ENCODE assay signal across 25 mouse cellular contexts in genomic region chr1:25435506-25435905, GRCm38 (mm10).
A peak's percentile ranks its signal among the peaks of the same experiment; 100 is the strongest.
DNase-seq lines count a peak whose midpoint lies in the region; ATAC-seq and TF ChIP-seq lines count a peak whose summit lies in the region.
"Had no signal": no experiment of that assay in that cellular context is flagged by ENCODE, and none has a peak within 500 bp of the region (broad histone marks: within the 10 kb centered on the region; RNA-seq: fewer than 3 reads in every experiment).

No protein-coding gene starts in this region.

- ATAC-seq in embryonic facial prominence, embryonic 14.5 days (ENCODE audit: low read depth): no peak
- no peak for ATAC-seq in kidney, postnatal 0 days (replicated peaks; ENCODE audit: low FRiP score, low read depth)
- ATAC-seq: forebrain, embryonic 15.5 days; hindbrain, embryonic 16.5 days; intestine, embryonic 15.5 days; midbrain, embryonic 16.5 days had no signal

- H3K4me3 ChIP-seq in embryonic facial prominence, embryonic 14.5 days (ENCODE audit: low read depth, low read length): no peak overlapping the region
- no peak overlapping the region for H3K4me3 ChIP-seq in embryonic facial prominence, embryonic 10.5 days
- H3K4me3 ChIP-seq in kidney, postnatal 0 days (replicated peaks; ENCODE audit: low read depth, low read length): no peak overlapping the region
- H3K4me3 ChIP-seq: embryonic facial prominence, embryonic 15.5 days; forebrain, embryonic 15.5 days; hindbrain, embryonic 10.5 days; intestine, embryonic 15.5 days; stomach, embryonic 15.5 days had no signal

- no peak for TF ChIP-seq CTCF in kidney, postnatal 0 days (IDR thresholded peaks at IDR 0.05; ENCODE audit: low read depth)
- no peak for TF ChIP-seq CTCF in brain, embryonic 14.5 days (IDR thresholded peaks at IDR 0.05; ENCODE audit: borderline replicate concordance, extremely low read depth, insufficient read depth, insufficient read length)

- no peaks in the 10 kb centered on the region for H3K4me1 ChIP-seq in embryonic facial prominence, embryonic 14.5 days (ENCODE audit: control insufficient read depth, insufficient read depth, low read length)
- H3K4me1 ChIP-seq in embryonic facial prominence, embryonic 10.5 days: no peaks in the 10 kb centered on the region
- no peaks in the 10 kb centered on the region for H3K4me1 ChIP-seq in kidney, postnatal 0 days (replicated peaks; ENCODE audit: insufficient read depth, low read length)
- H3K4me1 ChIP-seq: embryonic facial prominence, embryonic 15.5 days; forebrain, embryonic 15.5 days; hindbrain, embryonic 10.5 days; intestine, embryonic 15.5 days; stomach, embryonic 15.5 days had no signal

- no peak overlapping the region for H3K27ac ChIP-seq in embryonic facial prominence, embryonic 14.5 days (replicated peaks; ENCODE audit: low read depth, low read length)
- no peak overlapping the region for H3K27ac ChIP-seq in embryonic facial prominence, embryonic 10.5 days (replicated peaks)
- no peak overlapping the region for H3K27ac ChIP-seq in kidney, postnatal 0 days
- H3K27ac ChIP-seq: embryonic facial prominence, embryonic 15.5 days; forebrain, embryonic 15.5 days; hindbrain, embryonic 10.5 days; intestine, embryonic 15.5 days; stomach, embryonic 15.5 days had no signal

- no peaks in the 10 kb centered on the region for H3K36me3 ChIP-seq in embryonic facial prominence, embryonic 14.5 days (ENCODE audit: control insufficient read depth, insufficient read depth, low read length)
- H3K36me3 ChIP-seq in embryonic facial prominence, embryonic 10.5 days (replicated peaks): no peaks in the 10 kb centered on the region
- no peaks in the 10 kb centered on the region for H3K36me3 ChIP-seq in kidney, postnatal 0 days (ENCODE audit: insufficient read depth, low read length)
- H3K36me3 ChIP-seq: embryonic facial prominence, embryonic 15.5 days; forebrain, embryonic 15.5 days; hindbrain, embryonic 10.5 days; intestine, embryonic 15.5 days; stomach, embryonic 15.5 days had no signal

- DNase-seq in embryonic facial prominence, embryonic 14.5 days (ENCODE audit: low spot score): peak; percentile 56
- DNase-seq in embryonic facial prominence, embryonic 10.5 days (ENCODE audit: low spot score): no peak
- peak; percentile 6 for DNase-seq in kidney, postnatal 0 days (ENCODE audit: low spot score)
- no peak for DNase-seq in kidney, adult 18-20 months
- DNase-seq in MN1 (ENCODE audit: low spot score): peak; percentile 40
- peak; percentile 64 for DNase-seq in brain, embryonic 14.5 days (ENCODE audit: low read depth)
- DNase-seq in thymus, postnatal 14 days: no peak
- DNase-seq: adrenal gland, adult 8-10 months; B cell, adult 2 months; cerebellum, adult 2 months; gastrocnemius, postnatal 10 days; heart, postnatal 14 days; kidney, adult 8-10 months; kidney, postnatal 10 days; layer of hippocampus, adult 9-11 months; lung, postnatal 36 days; right cerebral cortex, postnatal 25 days had no signal

- no peak for TF ChIP-seq POLR2A in brain, embryonic 14.5 days (IDR thresholded peaks at IDR 0.05; ENCODE audit: borderline replicate concordance, extremely low read depth, insufficient read depth, insufficient read length, poor library complexity, severe bottlenecking)

- WGBS in embryonic facial prominence, embryonic 14.5 days: 18% methylated on average over 2 of the region's 2 CpGs
- WGBS in embryonic facial prominence, embryonic 10.5 days: 62% methylated on average over 2 of the region's 2 CpGs
- WGBS in kidney, postnatal 0 days: 19% methylated on average over 2 of the region's 2 CpGs

- no peak overlapping the region for H3K4me2 ChIP-seq in embryonic facial prominence, embryonic 14.5 days (ENCODE audit: low read depth, low read length)
- no peak overlapping the region for H3K4me2 ChIP-seq in kidney, postnatal 0 days (ENCODE audit: low read length)
- H3K4me2 ChIP-seq: embryonic facial prominence, embryonic 15.5 days; forebrain, embryonic 15.5 days; intestine, embryonic 15.5 days; liver, embryonic 11.5 days; stomach, embryonic 15.5 days had no signal

- H3K9ac ChIP-seq in embryonic facial prominence, embryonic 14.5 days (ENCODE audit: low read depth, low read length): no peak overlapping the region
- no peak overlapping the region for H3K9ac ChIP-seq in kidney, postnatal 0 days (ENCODE audit: low read depth, low read length)
- H3K9ac ChIP-seq: embryonic facial prominence, embryonic 15.5 days; forebrain, embryonic 15.5 days; intestine, embryonic 15.5 days; stomach, embryonic 15.5 days had no signal

- no peaks in the 10 kb centered on the region for H3K9me3 ChIP-seq in embryonic facial prominence, embryonic 14.5 days (ENCODE audit: control insufficient read depth, low read length)
- H3K9me3 ChIP-seq in embryonic facial prominence, embryonic 10.5 days: no peaks in the 10 kb centered on the region
- no peaks in the 10 kb centered on the region for H3K9me3 ChIP-seq in kidney, postnatal 0 days (replicated peaks; ENCODE audit: low read length)
- H3K9me3 ChIP-seq: embryonic facial prominence, embryonic 15.5 days; forebrain, embryonic 15.5 days; hindbrain, embryonic 10.5 days; intestine, embryonic 15.5 days; stomach, embryonic 15.5 days had no signal

- no peaks in the 10 kb centered on the region for H3K27me3 ChIP-seq in embryonic facial prominence, embryonic 14.5 days (replicated peaks; ENCODE audit: control insufficient read depth, insufficient read depth, low read length)
- H3K27me3 ChIP-seq in embryonic facial prominence, embryonic 10.5 days (replicated peaks; ENCODE audit: low read depth, poor library complexity, severe bottlenecking): no peaks in the 10 kb centered on the region
- no peaks in the 10 kb centered on the region for H3K27me3 ChIP-seq in kidney, postnatal 0 days (ENCODE audit: insufficient read depth, low read length)
- H3K27me3 ChIP-seq: embryonic facial prominence, embryonic 15.5 days; forebrain, embryonic 15.5 days; intestine, embryonic 15.5 days; stomach, embryonic 15.5 days had no signal

Comparison
In these comparisons a context has a peak if more than half of its experiments do, and no peak if none do; other contexts are left out.
1. DNase-seq: peak in embryonic facial prominence, embryonic 14.5 days (single experiment), kidney, postnatal 0 days (single experiment), MN1 (single experiment) and brain, embryonic 14.5 days (single experiment); none in embryonic facial prominence, embryonic 10.5 days (single experiment), kidney, adult 18-20 months (single experiment) and thymus, postnatal 14 days (single experiment).